Mouse (Mus musculus) gastrocnemius, postnatal 14 days (tissue): ENCODE data around the gene Ctsh. TPM values are rescaled to one million over a fixed set of nuclear protein-coding genes. Genes with fewer than 3 reads are reported as not detected.
"Not testable (repeated sequence)": the region's sequence is repeated elsewhere in the genome, so short reads cannot be mapped to it uniquely, and the experiment has no call there.

Experiments
- DNase-seq: peaks from one replicate; pipeline ENCODE4 v3.0.0; 2021; ENCODE audit warnings: mixed read lengths
- intact Hi-C: fragments of 180-260 bp; cut with DNase I; formaldehyde crosslinking; loops from one replicate; pipeline ENCODE4 v1.15.1; 2025; ENCODE audit warnings: low total_unique reads
- total RNA-seq, 2 experiments: library from RNA; stranded (reverse); gene quantifications; 2 replicates each; pipeline ENCODE4 v1.2.3; 2021

The Ctsh gene
- total RNA-seq, 2 experiments from 2014 or later: 20.9 to 22.6 TPM

- intact Hi-C loops: no loop called here
- DNase-seq: no peak
Measured at GRCm38 (mm10) chr9:90055409-90055808, 1.5 kb downstream of the Ctsh start.

GRCm38 (mm10) chr9:90055911-90056310, 2.0 kb downstream of the Ctsh start:
- DNase-seq: no peak
- intact Hi-C loops: no loop called here

GRCm38 (mm10) chr9:90056716-90057115, 2.8 kb downstream of the Ctsh start:
- intact Hi-C loops: no loop called here
- DNase-seq: no peak

- intact Hi-C loops: no loop called here
- DNase-seq: no peak
Measured at GRCm38 (mm10) chr9:90059828-90060573, 6.0 kb downstream of the Ctsh start.

GRCm38 (mm10) chr9:90060574-90060875, 6.6 kb downstream of the Ctsh start:
- no peak for DNase-seq
- intact Hi-C loops: no loop called here

GRCm38 (mm10) chr9:90060932-90061331, 7.0 kb downstream of the Ctsh start:
- DNase-seq, intact Hi-C loops: not testable (repeated sequence)

GRCm38 (mm10) chr9:90067341-90067740, 13.4 kb downstream of the Ctsh start:
- intact Hi-C loops: no loop called here

GRCm38 (mm10) chr9:90068786-90069185, 14.8 kb downstream of the Ctsh start:
- intact Hi-C loops: no loop called here
- no peak for DNase-seq

More at GRCm38 (mm10) chr9:90067341-90067740, 13.4 kb downstream of the Ctsh start:
- no peak for DNase-seq

- intact Hi-C loops: no loop called here
- no peak for DNase-seq
Measured at GRCm38 (mm10) chr9:90069485-90069884, 15.5 kb downstream of the Ctsh start.

GRCm38 (mm10) chr9:90070174-90070573, 16.2 kb downstream of the Ctsh start:
- intact Hi-C loops: loop anchor here (10.0 kb wide), 1 partner anchor 95 kb away; no protein-coding TSS in a partner anchor

GRCm38 (mm10) chr9:90075336-90075735, 21.4 kb downstream of the Ctsh start:
- no peak for DNase-seq
- intact Hi-C loops: loop anchor here (5.0 to 10.0 kb wide), 2 partner anchors 101 to 248 kb away; no protein-coding TSS in a partner anchor

More at GRCm38 (mm10) chr9:90070174-90070573, 16.2 kb downstream of the Ctsh start:
- no peak for DNase-seq

- intact Hi-C loops: loop anchor here (5.0 to 10.0 kb wide), 2 partner anchors 101 to 249 kb away; no protein-coding TSS in a partner anchor
- no peak for DNase-seq
Measured at GRCm38 (mm10) chr9:90076131-90076530, 22.2 kb downstream of the Ctsh start.

- intact Hi-C loops: loop anchor here (5.0 to 10.0 kb wide), 2 partner anchors 102 to 250 kb away; no protein-coding TSS in a partner anchor
- peak; percentile 48 for DNase-seq
Measured at GRCm38 (mm10) chr9:90076849-90077461, 23.0 kb downstream of the Ctsh start.

- DNase-seq, intact Hi-C loops: not testable (repeated sequence)
Measured at GRCm38 (mm10) chr9:90081961-90082360, 28.0 kb downstream of the Ctsh start.

- DNase-seq: no peak
- intact Hi-C loops: no loop called here
Measured at GRCm38 (mm10) chr9:90082992-90083391, 29.0 kb downstream of the Ctsh start.

GRCm38 (mm10) chr9:90084152-90084551, 30.2 kb downstream of the Ctsh start:
- intact Hi-C loops: no loop called here
- no peak for DNase-seq

- intact Hi-C loops: no loop called here
- no peak for DNase-seq
Measured at GRCm38 (mm10) chr9:90084766-90085468, 31.0 kb downstream of the Ctsh start.

- intact Hi-C loops: no loop called here
- no peak for DNase-seq
Measured at GRCm38 (mm10) chr9:90087906-90088485, 34.0 kb downstream of the Ctsh start.

- intact Hi-C loops: no loop called here
- DNase-seq: no peak
Measured at GRCm38 (mm10) chr9:90089339-90090104, 35.6 kb downstream of the Ctsh start.
